Mouse (Mus musculus): ENCODE data around the gene Slc7a11. TPM values are rescaled to one million over a fixed set of nuclear protein-coding genes. Genes with fewer than 3 reads are reported as not detected.

Gene Slc7a11
- polyA plus RNA-seq, 1 experiment from 2014 or later, result 0.14 TPM

DNA sequence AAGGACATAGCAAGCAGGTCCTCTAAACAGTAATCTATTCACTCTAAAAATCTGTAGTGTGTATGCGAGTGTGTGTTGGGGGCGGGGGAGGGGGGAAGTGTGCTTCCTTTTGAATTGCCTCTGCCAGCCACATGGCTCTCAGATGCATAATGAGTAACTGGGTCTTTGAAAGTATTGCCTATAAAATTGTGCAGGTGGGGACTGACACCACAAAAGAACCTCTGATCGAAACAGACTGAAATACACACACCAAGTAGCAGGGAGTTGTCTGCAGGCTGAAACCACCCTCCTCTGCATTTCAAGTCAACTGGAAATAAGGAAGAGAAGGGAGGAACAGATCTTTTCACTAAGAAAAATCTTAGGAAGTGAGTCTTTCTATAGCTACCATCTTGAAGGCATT lies 76.2 kb downstream of the Slc7a11 start:
- 65% methylated on average over 3 of the region's 3 CpGs for WGBS (ENCODE audit: insufficient replicate concordance)
- no peak overlapping the region for H3K27ac ChIP-seq
- no peak overlapping the region for H3K4me3 ChIP-seq (replicated peaks)
- H3K36me3 ChIP-seq, result no peaks in the 10 kb centered on the region
- H3K9ac ChIP-seq, result no peak overlapping the region
- H3K4me2 ChIP-seq, result no peak overlapping the region
- no peak for DNase-seq
- no peak for ATAC-seq (ENCODE audit: low read depth)
- H3K9me3 ChIP-seq (replicated peaks), result no peaks in the 10 kb centered on the region
- no peaks in the 10 kb centered on the region for H3K27me3 ChIP-seq
- no peaks in the 10 kb centered on the region for H3K4me1 ChIP-seq (replicated peaks)

- DNase-seq (no peak), ATAC-seq (ENCODE audit: low read depth) (no peak)
- no peak overlapping the region for H3K4me3 ChIP-seq (replicated peaks)
- no peaks in the 10 kb centered on the region for H3K4me1 ChIP-seq (replicated peaks)
- H3K36me3 ChIP-seq, result no peaks in the 10 kb centered on the region
- H3K27me3 ChIP-seq, result no peaks in the 10 kb centered on the region
- no peak overlapping the region for H3K4me2 ChIP-seq
- H3K9me3 ChIP-seq (replicated peaks), result no peaks in the 10 kb centered on the region
- no peak overlapping the region for H3K27ac ChIP-seq
- H3K9ac ChIP-seq, result no peak overlapping the region
- 73% methylated on average over 3 of the region's 3 CpGs for WGBS (ENCODE audit: insufficient replicate concordance)
Observed at GRCm38 (mm10) chr3:50363659-50364058, 79.8 kb downstream of the Slc7a11 start.

DNA sequence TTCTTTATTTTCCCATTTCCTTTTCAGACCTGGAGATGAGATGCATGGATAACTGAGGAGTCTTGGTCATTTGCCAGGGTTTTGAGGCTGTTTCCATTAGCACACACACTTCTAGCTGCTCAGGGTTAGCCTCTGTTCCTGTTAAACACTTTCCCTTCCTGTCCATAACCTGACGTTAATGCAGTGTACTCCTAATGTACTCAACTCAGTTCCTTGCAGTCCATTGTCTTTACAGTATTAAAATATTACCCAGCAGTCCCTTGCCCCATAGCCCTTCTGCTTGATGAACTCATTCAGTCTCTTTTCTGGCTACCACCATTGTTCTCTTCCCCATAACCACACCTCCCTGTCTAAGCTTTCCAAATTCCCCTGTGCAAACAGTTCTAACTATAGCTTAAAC lies 96.3 kb downstream of the Slc7a11 start:
- no peak overlapping the region for H3K9ac ChIP-seq
- WGBS (ENCODE audit: insufficient replicate concordance), result 37% methylated on average over 1 of the region's 1 CpGs
- H3K4me3 ChIP-seq (replicated peaks), result no peak overlapping the region
- no peak overlapping the region for H3K4me2 ChIP-seq
- ATAC-seq (ENCODE audit: low read depth) (no peak), DNase-seq (no peak)
- H3K9me3 ChIP-seq (replicated peaks), result no peaks in the 10 kb centered on the region
- H3K27ac ChIP-seq, result no peak overlapping the region
- H3K4me1 ChIP-seq (replicated peaks), result no peaks in the 10 kb centered on the region
- no peaks in the 10 kb centered on the region for H3K36me3 ChIP-seq
- H3K27me3 ChIP-seq, result no peaks in the 10 kb centered on the region

DNA sequence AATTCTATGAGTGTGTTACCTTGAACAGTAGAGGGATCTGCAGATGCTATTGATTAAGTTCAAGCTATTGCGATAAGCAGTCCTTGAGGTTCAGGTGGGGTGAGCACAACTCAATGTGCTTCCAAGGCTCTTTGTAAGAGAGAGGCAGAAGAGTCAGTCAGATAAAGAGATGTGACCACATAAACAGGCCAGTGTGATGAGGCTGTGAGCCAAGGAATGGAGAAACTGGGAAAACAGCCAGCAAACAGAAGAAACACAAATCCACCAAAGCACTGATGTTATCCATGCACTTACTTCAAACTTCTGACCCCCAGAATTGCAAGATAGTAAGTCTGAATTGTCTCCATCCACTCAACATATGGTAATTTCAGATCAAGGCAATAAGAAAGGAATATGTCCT lies 99.0 kb downstream of the Slc7a11 start:
- ATAC-seq (ENCODE audit: low read depth), result no peak
- Histone ChIP-seq H3K27me3 (no peaks in the 10 kb centered on the region), H3K36me3 (no peaks in the 10 kb centered on the region), H3K4me3 (replicated peaks) (no peak overlapping the region), H3K4me2 (no peak overlapping the region), H3K27ac (no peak overlapping the region), H3K9ac (no peak overlapping the region), H3K9me3 (replicated peaks) (no peaks in the 10 kb centered on the region), H3K4me1 (replicated peaks) (no peaks in the 10 kb centered on the region)
- no peak for DNase-seq
- 76% methylated on average over 1 of the region's 1 CpGs for WGBS (ENCODE audit: insufficient replicate concordance)

GRCm38 (mm10) chr3:50324524-50324923 lies 118.9 kb downstream of the Slc7a11 start:
- H3K4me2 ChIP-seq, result no peak overlapping the region
- no peak for ATAC-seq (ENCODE audit: low read depth)

DNA sequence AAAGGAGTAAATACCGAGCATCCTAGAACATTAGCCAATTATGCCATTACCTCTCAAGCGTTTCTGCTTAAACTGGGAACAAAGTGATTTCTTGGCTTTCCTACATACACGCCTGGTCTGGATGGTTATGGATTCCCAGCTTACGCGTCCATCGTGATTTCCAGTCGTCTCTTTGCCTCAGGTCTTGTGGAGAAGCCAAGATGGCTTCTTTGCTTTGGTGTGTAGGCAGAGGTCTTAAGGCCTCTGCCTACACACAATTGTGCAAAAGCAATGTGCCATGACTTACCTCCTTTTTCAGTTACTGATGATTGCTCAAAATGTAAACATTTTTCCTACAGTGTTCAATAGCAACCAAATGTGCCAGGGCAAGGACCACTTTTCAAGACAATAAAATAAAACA lies 119.5 kb downstream of the Slc7a11 start:
- no peak overlapping the region for H3K4me2 ChIP-seq
- no peak overlapping the region for H3K9ac ChIP-seq
- no peak overlapping the region for H3K27ac ChIP-seq
- H3K4me1 ChIP-seq (replicated peaks), result no peaks in the 10 kb centered on the region
- H3K27me3 ChIP-seq, result no peaks in the 10 kb centered on the region
- no peaks in the 10 kb centered on the region for H3K36me3 ChIP-seq
- ATAC-seq (ENCODE audit: low read depth), result no peak
- WGBS (ENCODE audit: insufficient replicate concordance), result 75% methylated on average over 7 of the region's 7 CpGs
- no peak for DNase-seq
- no peaks in the 10 kb centered on the region for H3K9me3 ChIP-seq (replicated peaks)
- no peak overlapping the region for H3K4me3 ChIP-seq (replicated peaks)

More at GRCm38 (mm10) chr3:50324524-50324923, 118.9 kb downstream of the Slc7a11 start:
- no peak for DNase-seq
- 65% methylated on average over 8 of the region's 8 CpGs for WGBS (ENCODE audit: insufficient replicate concordance)
- no peaks in the 10 kb centered on the region for H3K36me3 ChIP-seq
- H3K27me3 ChIP-seq, result no peaks in the 10 kb centered on the region
- H3K9ac ChIP-seq, result no peak overlapping the region
- H3K9me3 ChIP-seq (replicated peaks), result no peaks in the 10 kb centered on the region
- H3K4me3 ChIP-seq (replicated peaks), result no peak overlapping the region
- no peaks in the 10 kb centered on the region for H3K4me1 ChIP-seq (replicated peaks)
- no peak overlapping the region for H3K27ac ChIP-seq

- WGBS (ENCODE audit: insufficient replicate concordance), result 35% methylated on average over 2 of the region's 2 CpGs
- no peaks in the 10 kb centered on the region for H3K27me3 ChIP-seq
- ATAC-seq (ENCODE audit: low read depth), result no peak
- H3K36me3 ChIP-seq, result no peaks in the 10 kb centered on the region
- no peak overlapping the region for H3K27ac ChIP-seq
- H3K4me1 ChIP-seq (replicated peaks), result no peaks in the 10 kb centered on the region
- H3K4me3 ChIP-seq (replicated peaks), result no peak overlapping the region
- no peak for DNase-seq
- no peaks in the 10 kb centered on the region for H3K9me3 ChIP-seq (replicated peaks)
- no peak overlapping the region for H3K4me2 ChIP-seq
- no peak overlapping the region for H3K9ac ChIP-seq
Observed at GRCm38 (mm10) chr3:50320862-50321261, 122.6 kb downstream of the Slc7a11 start.

- no peaks in the 10 kb centered on the region for H3K4me1 ChIP-seq (replicated peaks)
- H3K27ac ChIP-seq, result no peak overlapping the region
- no peaks in the 10 kb centered on the region for H3K9me3 ChIP-seq (replicated peaks)
- DNase-seq, result no peak
- no peak overlapping the region for H3K4me2 ChIP-seq
- no peaks in the 10 kb centered on the region for H3K36me3 ChIP-seq
- no peaks in the 10 kb centered on the region for H3K27me3 ChIP-seq
- H3K9ac ChIP-seq, result no peak overlapping the region
- WGBS (ENCODE audit: insufficient replicate concordance), result 59% methylated on average over 3 of the region's 3 CpGs
- no peak for ATAC-seq (ENCODE audit: low read depth)
- H3K4me3 ChIP-seq (replicated peaks), result no peak overlapping the region
Observed at GRCm38 (mm10) chr3:50318074-50318473, 125.3 kb downstream of the Slc7a11 start.

GRCm38 (mm10) chr3:50313816-50314215 lies 129.6 kb downstream of the Slc7a11 start:
- Histone ChIP-seq H3K9me3 (replicated peaks) (no peaks in the 10 kb centered on the region), H3K4me3 (replicated peaks) (no peak overlapping the region), H3K27me3 (no peaks in the 10 kb centered on the region), H3K9ac (no peak overlapping the region), H3K4me2 (no peak overlapping the region), H3K4me1 (replicated peaks) (no peaks in the 10 kb centered on the region), H3K27ac (no peak overlapping the region), H3K36me3 (no peaks in the 10 kb centered on the region)
- DNase-seq (no peak), ATAC-seq (ENCODE audit: low read depth) (no peak)
- 52% methylated on average over 3 of the region's 3 CpGs for WGBS (ENCODE audit: insufficient replicate concordance)

- ATAC-seq (ENCODE audit: low read depth) (no peak), DNase-seq (no peak)
- no peak overlapping the region for H3K27ac ChIP-seq
- H3K27me3 ChIP-seq, result no peaks in the 10 kb centered on the region
- H3K9ac ChIP-seq, result no peak overlapping the region
- H3K36me3 ChIP-seq, result no peaks in the 10 kb centered on the region
- 62% methylated on average over 14 of the region's 14 CpGs for WGBS (ENCODE audit: insufficient replicate concordance)
- H3K4me1 ChIP-seq (replicated peaks), result no peaks in the 10 kb centered on the region
- no peaks in the 10 kb centered on the region for H3K9me3 ChIP-seq (replicated peaks)
- H3K4me3 ChIP-seq (replicated peaks), result no peak overlapping the region
- no peak overlapping the region for H3K4me2 ChIP-seq
Observed at GRCm38 (mm10) chr3:50307339-50308327, 135.8 kb downstream of the Slc7a11 start.

DNA sequence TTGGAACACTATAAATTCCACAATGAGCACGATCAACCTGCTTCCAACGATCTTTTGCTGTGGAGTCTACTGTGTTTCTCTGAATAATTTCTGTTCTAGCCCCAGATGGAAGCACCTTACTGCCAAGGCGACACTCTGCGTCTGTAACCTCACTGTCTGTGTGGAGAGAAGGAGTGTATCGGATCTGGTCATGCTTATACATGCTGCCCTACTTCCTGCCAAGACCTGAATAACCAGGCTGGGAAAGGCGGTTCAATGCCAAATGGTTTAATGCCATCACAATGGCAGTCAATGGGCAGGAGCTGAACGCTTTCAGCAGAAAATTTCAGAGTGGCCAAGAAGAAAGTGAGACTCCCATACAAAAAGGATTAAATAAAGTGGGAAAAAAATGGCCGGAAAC lies 137.1 kb downstream of the Slc7a11 start:
- DNase-seq (no peak), ATAC-seq (ENCODE audit: low read depth) (no peak)
- Histone ChIP-seq H3K4me2 (no peak overlapping the region), H3K36me3 (no peaks in the 10 kb centered on the region), H3K4me3 (replicated peaks) (no peak overlapping the region), H3K9ac (no peak overlapping the region), H3K27me3 (no peaks in the 10 kb centered on the region), H3K4me1 (replicated peaks) (no peaks in the 10 kb centered on the region), H3K9me3 (replicated peaks) (no peaks in the 10 kb centered on the region), H3K27ac (no peak overlapping the region)
- 68% methylated on average over 8 of the region's 8 CpGs for WGBS (ENCODE audit: insufficient replicate concordance)

- DNase-seq (no peak), ATAC-seq (ENCODE audit: low read depth) (no peak)
- H3K4me3 ChIP-seq (replicated peaks), result no peak overlapping the region
Observed at GRCm38 (mm10) chr3:50304137-50304536, 139.3 kb downstream of the Slc7a11 start.

More at GRCm38 (mm10) chr3:50304137-50304536, 139.3 kb downstream of the Slc7a11 start:
- H3K4me2 ChIP-seq, result no peak overlapping the region
- H3K36me3 ChIP-seq, result no peaks in the 10 kb centered on the region
- no peaks in the 10 kb centered on the region for H3K9me3 ChIP-seq (replicated peaks)
- no peaks in the 10 kb centered on the region for H3K27me3 ChIP-seq
- H3K27ac ChIP-seq, result no peak overlapping the region
- 29% methylated on average over 4 of the region's 4 CpGs for WGBS (ENCODE audit: insufficient replicate concordance)
- no peaks in the 10 kb centered on the region for H3K4me1 ChIP-seq (replicated peaks)
- H3K9ac ChIP-seq, result no peak overlapping the region
